Mouse (Mus musculus) kidney, adult 2 months (tissue): ENCODE data around the gene Srprb. TPM values are rescaled to one million over a fixed set of nuclear protein-coding genes. Genes with fewer than 3 reads are reported as not detected.
A peak's percentile ranks its signal among the peaks of the same experiment; 100 is the strongest.

ENCODE experiments used
- DNase-seq: peaks from one replicate; pipeline ENCODE4 v3.0.0; 2021
- H3K27ac ChIP-seq: fragments of 200-500 bp; 2 replicates; pipeline ENCODE4 v1.5.1; 2012; ENCODE audit warnings: low read depth, low read length, control low read depth, inconsistent platforms; ENCODE audit not compliant: insufficient read depth
- H3K27me3 ChIP-seq: fragments of 200-500 bp; replicated peaks from 2 replicates; pipeline ENCODE4 v1.6.1; 2012; ENCODE audit warnings: mild to moderate bottlenecking, moderate library complexity, low read length, inconsistent platforms; ENCODE audit not compliant: control insufficient read depth, insufficient read depth
- H3K36me3 ChIP-seq: fragments of 200-500 bp; 2 replicates; pipeline ENCODE4 v1.6.1; 2012; ENCODE audit warnings: mild to moderate bottlenecking, moderate library complexity, low read length, inconsistent platforms; ENCODE audit not compliant: control insufficient read depth, insufficient read depth
- H3K4me1 ChIP-seq: fragments of 200-500 bp; 2 replicates; pipeline ENCODE4 v1.6.1; 2011; ENCODE audit warnings: low read length; ENCODE audit not compliant: control insufficient read depth, insufficient read depth
- H3K4me3 ChIP-seq: fragments of 200-500 bp; 2 replicates; pipeline ENCODE4 v1.5.1; 2011; ENCODE audit warnings: mild to moderate bottlenecking, low read depth, low read length, control low read depth; ENCODE audit not compliant: insufficient read depth
- CTCF ChIP-seq: fragments of 200-500 bp; conservative IDR thresholded peaks from 2 replicates; pipeline ENCODE4 v1.5.1; 2011; ENCODE audit warnings: low read depth, mild to moderate bottlenecking, control low read depth, low read length, moderate library complexity, mixed read lengths; ENCODE audit not compliant: insufficient read depth, insufficient read length
- POLR2A ChIP-seq: fragments of 200-500 bp; IDR thresholded peaks from one replicate; pipeline ENCODE4 v1.6.1; 2011; ENCODE audit warnings: low read depth, low read length, control low read depth
- WGBS: fragments of 180-500 bp; shearing (Covaris S2); methylation state at CpG from one replicate; pipeline ENCODE4 v1.1.7; 2018; 5-methylcytosine and 5-hydroxymethylcytosine counted together
- polyA plus RNA-seq: library from polyadenylated mRNA; depleted of rRNA; stranded (reverse); fragments of >200 nt; gene quantifications from 2 replicates; pipeline ENCODE4 v1.2.3, GENCODE M21; 2012; rRNA removed

The Srprb gene
- polyA plus RNA-seq, 1 experiment = 35.4 TPM

- H3K36me3 ChIP-seq = no peaks in the 10 kb centered on the region
- no peak overlapping the region for H3K27ac ChIP-seq
- no peak overlapping the region for H3K4me3 ChIP-seq
- no peaks in the 10 kb centered on the region for H3K27me3 ChIP-seq
- H3K4me1 ChIP-seq = no peaks in the 10 kb centered on the region
- DNase-seq = no peak
- TF ChIP-seq CTCF (no peak), POLR2A (no peak)
- WGBS = 82% methylated on average over 7 of the region's 7 CpGs
These were observed 60.7 kb downstream of the Srprb start for GRCm38 (mm10) chr9:103141266-103141665.

- Histone ChIP-seq H3K4me1 (no peaks in the 10 kb centered on the region), H3K27ac (no peak overlapping the region), H3K36me3 (no peaks in the 10 kb centered on the region), H3K27me3 (no peaks in the 10 kb centered on the region), H3K4me3 (no peak overlapping the region)
- TF ChIP-seq CTCF = no peak
- no peak for TF ChIP-seq POLR2A
- DNase-seq = no peak
- WGBS = 83% methylated on average over 6 of the region's 6 CpGs
These were observed 61.6 kb downstream of the Srprb start for GRCm38 (mm10) chr9:103140384-103140783.

- WGBS = 66% methylated on average over 6 of the region's 6 CpGs
- no peaks in the 10 kb centered on the region for H3K27me3 ChIP-seq
- TF ChIP-seq CTCF = no peak
- TF ChIP-seq POLR2A = no peak
- H3K27ac ChIP-seq = no peak overlapping the region
- peak; percentile 33 for DNase-seq
- no peak overlapping the region for H3K4me3 ChIP-seq
- H3K4me1 ChIP-seq = no peaks in the 10 kb centered on the region
- H3K36me3 ChIP-seq = no peaks in the 10 kb centered on the region
These were observed 62.5 kb downstream of the Srprb start for GRCm38 (mm10) chr9:103139481-103139880.

Other genes with a start within 250 kb of the Srprb start
- gene Slco2a1, start 213.4 kb downstream of the Srprb start, polyA plus RNA-seq = 23.6 and 30.1 TPM in 2 replicates
- 2.7 and 3.8 TPM in 2 replicates for gene Rab6b, start 90.3 kb downstream of the Srprb start, polyA plus RNA-seq
- not detected in 2 replicates for gene Gm20425, start 28.2 kb upstream of the Srprb start, polyA plus RNA-seq
- gene Trf, start 28.3 kb upstream of the Srprb start, polyA plus RNA-seq = 147 TPM in 2 replicates
- gene 1300017J02Rik, start 102.9 kb upstream of the Srprb start, polyA plus RNA-seq = 0.05 and 0.08 TPM in 2 replicates
- gene Topbp1, start 103.1 kb upstream of the Srprb start, polyA plus RNA-seq = 4.4 and 4.7 TPM in 2 replicates
- 24.4 and 27.0 TPM in 2 replicates for gene Cdv3, start 163.7 kb upstream of the Srprb start, polyA plus RNA-seq